Mouse (Mus musculus): ENCODE results near the gene Galr2. TPM values are rescaled to one million over a fixed set of nuclear protein-coding genes. Genes with fewer than 3 reads are reported as not detected.

Gene Galr2
- not detected for polyA plus RNA-seq (2014; fragmentation: Illumina TruSeq; extraction: RNeasy Lipid Tissue Mini Kit (QIAGEN cat#74804); ENCODE audit: low replicate concordance)

GRCm38 (mm10) chr11:116280751-116281663 is at the start of gene Galr2:
Galr2 (plus strand) TSS chr11:116280939.

GRCm38 (mm10) chr11:116237742-116238395 is 42.9 kb upstream of the Galr2 start, which contains the start of gene Evpl:
Evpl (minus strand) TSS chr11:116238077.

GRCm38 (mm10) chr11:116274045-116274666 is 6.6 kb upstream of the Galr2 start, which contains the start of gene Srp68:
Srp68 (minus strand) TSS chr11:116274217.

GRCm38 (mm10) chr11:116307019-116307725 is 26.4 kb downstream of the Galr2 start, which contains the start of gene Exoc7:
Exoc7 (minus strand) TSS chr11:116307233.

Other genes starting within 250 kb of the Galr2 start
- not detected for gene Unc13d, start 203.0 kb upstream of the Galr2 start, polyA plus RNA-seq (2014; fragmentation: Illumina TruSeq; extraction: RNeasy Lipid Tissue Mini Kit (QIAGEN cat#74804); ENCODE audit: low replicate concordance)
- gene Wbp2, start 193.9 kb upstream of the Galr2 start, polyA plus RNA-seq (2014; fragmentation: Illumina TruSeq; extraction: RNeasy Lipid Tissue Mini Kit (QIAGEN cat#74804); ENCODE audit: low replicate concordance) = 15.3 TPM
- 0.56 TPM for gene Trim47, start 153.7 kb upstream of the Galr2 start, polyA plus RNA-seq (2014; fragmentation: Illumina TruSeq; extraction: RNeasy Lipid Tissue Mini Kit (QIAGEN cat#74804); ENCODE audit: low replicate concordance)
- gene Trim65, start 149.8 kb upstream of the Galr2 start, polyA plus RNA-seq (2014; fragmentation: Illumina TruSeq; extraction: RNeasy Lipid Tissue Mini Kit (QIAGEN cat#74804); ENCODE audit: low replicate concordance) = 6.7 TPM
- 1.9 TPM for gene Mrpl38, start 142.1 kb upstream of the Galr2 start, polyA plus RNA-seq (2014; fragmentation: Illumina TruSeq; extraction: RNeasy Lipid Tissue Mini Kit (QIAGEN cat#74804); ENCODE audit: low replicate concordance)
- 2.9 TPM for gene Fbf1, start 112.8 kb upstream of the Galr2 start, polyA plus RNA-seq (2014; fragmentation: Illumina TruSeq; extraction: RNeasy Lipid Tissue Mini Kit (QIAGEN cat#74804); ENCODE audit: low replicate concordance)
- gene Ten1, start 82.1 kb upstream of the Galr2 start, polyA plus RNA-seq (2014; fragmentation: Illumina TruSeq; extraction: RNeasy Lipid Tissue Mini Kit (QIAGEN cat#74804); ENCODE audit: low replicate concordance) = 1.2 TPM
- 380 TPM for gene Acox1, start 81.9 kb upstream of the Galr2 start, polyA plus RNA-seq (2014; fragmentation: Illumina TruSeq; extraction: RNeasy Lipid Tissue Mini Kit (QIAGEN cat#74804); ENCODE audit: low replicate concordance)
- not detected for gene Evpl, start 42.9 kb upstream of the Galr2 start, polyA plus RNA-seq (2014; fragmentation: Illumina TruSeq; extraction: RNeasy Lipid Tissue Mini Kit (QIAGEN cat#74804); ENCODE audit: low replicate concordance)
- gene Srp68, start 6.7 kb upstream of the Galr2 start, polyA plus RNA-seq (2014; fragmentation: Illumina TruSeq; extraction: RNeasy Lipid Tissue Mini Kit (QIAGEN cat#74804); ENCODE audit: low replicate concordance) = 4.7 TPM
- gene Exoc7, start 26.3 kb downstream of the Galr2 start, polyA plus RNA-seq (2014; fragmentation: Illumina TruSeq; extraction: RNeasy Lipid Tissue Mini Kit (QIAGEN cat#74804); ENCODE audit: low replicate concordance) = 2.3 TPM
- gene Foxj1, start 54.5 kb downstream of the Galr2 start, polyA plus RNA-seq (2014; fragmentation: Illumina TruSeq; extraction: RNeasy Lipid Tissue Mini Kit (QIAGEN cat#74804); ENCODE audit: low replicate concordance) = not detected
- gene Rnf157, start 132.1 kb downstream of the Galr2 start, polyA plus RNA-seq (2014; fragmentation: Illumina TruSeq; extraction: RNeasy Lipid Tissue Mini Kit (QIAGEN cat#74804); ENCODE audit: low replicate concordance) = 0.26 TPM
- gene Ubald2, start 153.2 kb downstream of the Galr2 start, polyA plus RNA-seq (2014; fragmentation: Illumina TruSeq; extraction: RNeasy Lipid Tissue Mini Kit (QIAGEN cat#74804); ENCODE audit: low replicate concordance) = 7.6 TPM
- gene Qrich2, start 185.3 kb downstream of the Galr2 start, polyA plus RNA-seq (2014; fragmentation: Illumina TruSeq; extraction: RNeasy Lipid Tissue Mini Kit (QIAGEN cat#74804); ENCODE audit: low replicate concordance) = not detected
- 84.6 TPM for gene Prpsap1, start 213.3 kb downstream of the Galr2 start, polyA plus RNA-seq (2014; fragmentation: Illumina TruSeq; extraction: RNeasy Lipid Tissue Mini Kit (QIAGEN cat#74804); ENCODE audit: low replicate concordance)
- gene Sphk1, start 250.0 kb downstream of the Galr2 start, polyA plus RNA-seq (2014; fragmentation: Illumina TruSeq; extraction: RNeasy Lipid Tissue Mini Kit (QIAGEN cat#74804); ENCODE audit: low replicate concordance) = 0.85 TPM